Mouse (Mus musculus): ENCODE measurements around the gene Gm20538. TPM values are rescaled to one million over a fixed set of nuclear protein-coding genes. Genes with fewer than 3 reads are reported as not detected.

The Gm20538 gene
- not detected for polyA plus RNA-seq (2015; fragmentation: Illumina TruSeq; extraction: RNeasy Lipid Tissue Mini Kit (QIAGEN cat#74804); ENCODE audit: insufficient read depth, low read depth, low replicate concordance)

GRCm38 (mm10) chr19:44552731-44553130 is at the start of gene Gm20538:
Gene Gm20538 (minus strand): TSS chr19:44552831.

GRCm38 (mm10) chr19:44562652-44563206 is 10.1 kb upstream of the Gm20538 start, which contains the start of gene Hif1an:
Gene Hif1an (plus strand): TSS chr19:44562850.

GRCm38 (mm10) chr19:44554861-44555590 is 2.4 kb upstream of the Gm20538 start, which contains the start of gene Ndufb8:
Gene Ndufb8 (minus strand): TSS chr19:44555440.

GRCm38 (mm10) chr19:44545321-44546041 is 7.2 kb downstream of the Gm20538 start, which contains the start of gene Sec31b:
Gene Sec31b (minus strand): TSS chr19:44545864.

Other genes starting within 250 kb of the Gm20538 start
- gene Scd4, start 219.7 kb downstream of the Gm20538 start, polyA plus RNA-seq (2015; fragmentation: Illumina TruSeq; extraction: RNeasy Lipid Tissue Mini Kit (QIAGEN cat#74804); ENCODE audit: insufficient read depth, low read depth, low replicate concordance) = 0.24 TPM
- gene Scd1, start 145.0 kb downstream of the Gm20538 start, polyA plus RNA-seq (2015; fragmentation: Illumina TruSeq; extraction: RNeasy Lipid Tissue Mini Kit (QIAGEN cat#74804); ENCODE audit: insufficient read depth, low read depth, low replicate concordance) = 53.9 TPM
- not detected for gene Wnt8b, start 59.4 kb downstream of the Gm20538 start, polyA plus RNA-seq (2015; fragmentation: Illumina TruSeq; extraction: RNeasy Lipid Tissue Mini Kit (QIAGEN cat#74804); ENCODE audit: insufficient read depth, low read depth, low replicate concordance)
- 4.5 TPM for gene Sec31b, start 7.0 kb downstream of the Gm20538 start, polyA plus RNA-seq (2015; fragmentation: Illumina TruSeq; extraction: RNeasy Lipid Tissue Mini Kit (QIAGEN cat#74804); ENCODE audit: insufficient read depth, low read depth, low replicate concordance)
- 87.7 TPM for gene Ndufb8, start 2.6 kb upstream of the Gm20538 start, polyA plus RNA-seq (2015; fragmentation: Illumina TruSeq; extraction: RNeasy Lipid Tissue Mini Kit (QIAGEN cat#74804); ENCODE audit: insufficient read depth, low read depth, low replicate concordance)
- gene Hif1an, start 10.0 kb upstream of the Gm20538 start, polyA plus RNA-seq (2015; fragmentation: Illumina TruSeq; extraction: RNeasy Lipid Tissue Mini Kit (QIAGEN cat#74804); ENCODE audit: insufficient read depth, low read depth, low replicate concordance) = 3.8 TPM
- gene Pax2, start 203.2 kb upstream of the Gm20538 start, polyA plus RNA-seq (2015; fragmentation: Illumina TruSeq; extraction: RNeasy Lipid Tissue Mini Kit (QIAGEN cat#74804); ENCODE audit: insufficient read depth, low read depth, low replicate concordance) = not detected